Mouse (Mus musculus) ES-E14 (cell line): Measurements from ENCODE around the gene Ercc8.

Experiments used
- CHD2 ChIP-seq: IDR thresholded peaks from 2 replicates; pipeline ENCODE4 v1.6.1; 2014; ENCODE audit warnings: mild to moderate bottlenecking, low read depth, low read length, inconsistent platforms
- MAFK ChIP-seq: IDR thresholded peaks from 2 replicates; pipeline ENCODE4 v1.6.1; 2014; ENCODE audit warnings: mild to moderate bottlenecking, low read depth, low read length, inconsistent platforms; ENCODE audit not compliant: insufficient read depth
- ZNF384 ChIP-seq: IDR thresholded peaks from 2 replicates; pipeline ENCODE4 v1.6.1; 2012; ENCODE audit warnings: low read depth, low read length, inconsistent platforms

DNA sequence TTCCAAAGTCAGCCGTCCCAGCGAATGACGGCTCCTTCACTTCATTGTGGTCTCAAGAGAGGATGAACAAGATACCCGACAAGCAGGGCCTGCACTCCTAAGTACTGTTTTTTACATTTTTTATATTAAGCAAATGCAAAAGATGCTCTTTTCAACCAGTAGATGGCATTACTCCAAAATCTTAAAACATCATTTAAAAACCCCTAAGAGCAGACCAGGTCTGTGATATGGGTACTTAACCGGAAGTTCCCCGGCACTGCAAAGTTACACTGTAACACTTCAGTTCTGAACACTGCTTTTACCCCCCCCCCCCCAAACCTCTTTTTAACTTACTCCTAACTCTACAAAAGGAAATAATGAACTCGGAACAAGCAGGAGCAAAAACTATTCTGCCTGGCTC, 29.5 kb upstream of the Ercc8 start:
- no peak for TF ChIP-seq MAFK
- TF ChIP-seq CHD2, result no peak
- TF ChIP-seq ZNF384, result no peak
